1 mouse cellular context compared by ENCODE assay signal in genomic region chr11:62598571-62598970, GRCm38 (mm10).
TF ChIP-seq lines count a peak whose summit lies in the region.

No protein-coding gene starts in this region.

TF ChIP-seq in CH12.LX, 34 proteins besides CTCF, POLR2A, EP300 and RAD21:
- TF ChIP-seq ELF1 (IDR thresholded peaks at IDR 0.05; ENCODE audit: low read depth, low read length) (peak; percentile 47), BHLHE40 (IDR thresholded peaks at IDR 0.05; ENCODE audit: low read depth, low read length) (no peak)
